Mouse (Mus musculus): ENCODE data around the gene Hist2h2ab.
"Not testable (repeated sequence)": the region's sequence is repeated elsewhere in the genome, so short reads cannot be mapped to it uniquely, and the experiment has no call there.

The Hist2h2ab gene

GRCm38 (mm10) chr3:96198181-96198580, 21.5 kb upstream of the Hist2h2ab start:
- DNase-seq (ENCODE audit: low spot score): no peak

GRCm38 (mm10) chr3:96198601-96199251, 20.9 kb upstream of the Hist2h2ab start:
- not testable (repeated sequence) for DNase-seq (ENCODE audit: low spot score)

GRCm38 (mm10) chr3:96199731-96200130, 19.9 kb upstream of the Hist2h2ab start:
- DNase-seq (ENCODE audit: low spot score): no peak

GRCm38 (mm10) chr3:96207819-96208218, 11.8 kb upstream of the Hist2h2ab start:
- DNase-seq (ENCODE audit: low spot score): no peak

GRCm38 (mm10) chr3:96209242-96209641, 10.4 kb upstream of the Hist2h2ab start:
- DNase-seq (ENCODE audit: low spot score): no peak

GRCm38 (mm10) chr3:96219191-96219641, 449 bp upstream of the Hist2h2ab start:
- DNase-seq (ENCODE audit: low spot score): no peak

GRCm38 (mm10) chr3:96220131-96220764, 583 bp downstream of the Hist2h2ab start:
- DNase-seq (ENCODE audit: low spot score): not testable (repeated sequence)

GRCm38 (mm10) chr3:96220765-96221639, 1.3 kb downstream of the Hist2h2ab start, which contains the start of the genes Hist2h2ac and Hist2h2be:
Hist2h2ac (minus strand) TSS chr3:96220880.
Hist2h2be (plus strand) TSS chr3:96221119.
- peak; percentile 17 for DNase-seq (ENCODE audit: low spot score)

- no peak for DNase-seq (ENCODE audit: low spot score)
These were observed 2.0 kb downstream of the Hist2h2ab start for GRCm38 (mm10) chr3:96221640-96222038.

- DNase-seq (ENCODE audit: low spot score): no peak
These were observed 3.1 kb downstream of the Hist2h2ab start for GRCm38 (mm10) chr3:96222774-96223173.

- DNase-seq (ENCODE audit: low spot score): no peak
These were observed 5.8 kb downstream of the Hist2h2ab start for GRCm38 (mm10) chr3:96225421-96225820.

- DNase-seq (ENCODE audit: low spot score): no peak
These were observed 7.3 kb downstream of the Hist2h2ab start for GRCm38 (mm10) chr3:96226695-96227648.

GRCm38 (mm10) chr3:96228828-96229227, 9.2 kb downstream of the Hist2h2ab start:
- no peak for DNase-seq (ENCODE audit: low spot score)

- no peak for DNase-seq (ENCODE audit: low spot score)
These were observed 10.7 kb downstream of the Hist2h2ab start for GRCm38 (mm10) chr3:96230404-96230803.

- no peak for DNase-seq (ENCODE audit: low spot score)
These were observed 11.5 kb downstream of the Hist2h2ab start for GRCm38 (mm10) chr3:96230910-96231757.

- no peak for DNase-seq (ENCODE audit: low spot score)
These were observed 12.1 kb downstream of the Hist2h2ab start for GRCm38 (mm10) chr3:96231758-96232120.

GRCm38 (mm10) chr3:96234914-96235313, 15.2 kb downstream of the Hist2h2ab start:
- no peak for DNase-seq (ENCODE audit: low spot score)

- DNase-seq (ENCODE audit: low spot score): no peak
These were observed 16.2 kb downstream of the Hist2h2ab start for GRCm38 (mm10) chr3:96235836-96236235.

GRCm38 (mm10) chr3:96236834-96237334, 17.2 kb downstream of the Hist2h2ab start:
- DNase-seq (ENCODE audit: low spot score): no peak

GRCm38 (mm10) chr3:96237335-96237903, 17.8 kb downstream of the Hist2h2ab start:
- DNase-seq (ENCODE audit: low spot score): no peak
